Mouse (Mus musculus): Measurements from ENCODE around the gene E330034G19Rik. TPM values are rescaled to one million over a fixed set of nuclear protein-coding genes. Genes with fewer than 3 reads are reported as not detected.

The E330034G19Rik gene
- total and polyA plus RNA-seq, 2 experiments from 2014 or later, result 0.11 TPM; not detected in 1

- Histone ChIP-seq H3K4me3 (ENCODE audit: low read depth, low read length) (no peak overlapping the region), H3K27me3 (ENCODE audit: insufficient read depth, low read length) (no peaks in the 10 kb centered on the region), H3K4me1 (ENCODE audit: insufficient read depth, low read length) (0 out of 2 replicates have a peak, but pooled peaks cover 4% of the 10 kb centered on the region), H3K4me2 (ENCODE audit: low read depth, low read length, poor library complexity, severe bottlenecking) (no peak overlapping the region), H3K36me3 (ENCODE audit: insufficient read depth, low read length) (no peaks in the 10 kb centered on the region), H3K27ac (ENCODE audit: low read depth, low read length) (no peak overlapping the region), H3K9ac (replicated peaks; ENCODE audit: low read length, poor library complexity, severe bottlenecking) (no peak overlapping the region), H3K9me3 (ENCODE audit: low read length) (no peaks in the 10 kb centered on the region)
- TF ChIP-seq CTCF (IDR thresholded peaks at IDR 0.05), result peak; percentile 88
- DNase-seq (ENCODE audit: low spot score) (peak; percentile 61), ATAC-seq (ENCODE audit: low FRiP score) (no peak)
- WGBS, result 48% methylated on average over 2 of the region's 2 CpGs
Measured at GRCm38 (mm10) chr14:24273575-24273974, 19.4 kb upstream of the E330034G19Rik start.

GRCm38 (mm10) chr14:24275534-24275933 is 17.5 kb upstream of the E330034G19Rik start:
- WGBS, result 52% methylated on average over 2 of the region's 2 CpGs

GRCm38 (mm10) chr14:24281278-24281677 is 11.7 kb upstream of the E330034G19Rik start:
- Histone ChIP-seq H3K9ac (replicated peaks; ENCODE audit: low read length, poor library complexity, severe bottlenecking) (no peak overlapping the region), H3K36me3 (ENCODE audit: insufficient read depth, low read length) (no peaks in the 10 kb centered on the region), H3K4me3 (ENCODE audit: low read depth, low read length) (no peak overlapping the region), H3K4me2 (ENCODE audit: low read depth, low read length, poor library complexity, severe bottlenecking) (no peak overlapping the region), H3K4me1 (ENCODE audit: insufficient read depth, low read length) (no peaks in the 10 kb centered on the region), H3K27ac (ENCODE audit: low read depth, low read length) (no peak overlapping the region), H3K27me3 (ENCODE audit: insufficient read depth, low read length) (no peaks in the 10 kb centered on the region), H3K9me3 (ENCODE audit: low read length) (no peaks in the 10 kb centered on the region)
- TF ChIP-seq CTCF (IDR thresholded peaks at IDR 0.05), result no peak
- WGBS, result 69% methylated on average over 4 of the region's 4 CpGs
- ATAC-seq (ENCODE audit: low FRiP score) (no peak), DNase-seq (ENCODE audit: low spot score) (no peak)

More at GRCm38 (mm10) chr14:24275534-24275933, 17.5 kb upstream of the E330034G19Rik start:
- no peaks in the 10 kb centered on the region for H3K9me3 ChIP-seq (ENCODE audit: low read length)
- no peak overlapping the region for H3K9ac ChIP-seq (replicated peaks; ENCODE audit: low read length, poor library complexity, severe bottlenecking)
- no peaks in the 10 kb centered on the region for H3K4me1 ChIP-seq (ENCODE audit: insufficient read depth, low read length)
- ATAC-seq (ENCODE audit: low FRiP score) (peak; percentile 73; the same call in 1 of the 2 replicates), DNase-seq (ENCODE audit: low spot score) (peak; percentile 79)
- H3K27ac ChIP-seq (ENCODE audit: low read depth, low read length), result no peak overlapping the region
- no peaks in the 10 kb centered on the region for H3K36me3 ChIP-seq (ENCODE audit: insufficient read depth, low read length)
- TF ChIP-seq CTCF (IDR thresholded peaks at IDR 0.05), result peak; percentile 64
- H3K4me3 ChIP-seq (ENCODE audit: low read depth, low read length), result no peak overlapping the region
- no peak overlapping the region for H3K4me2 ChIP-seq (ENCODE audit: low read depth, low read length, poor library complexity, severe bottlenecking)
- H3K27me3 ChIP-seq (ENCODE audit: insufficient read depth, low read length), result no peaks in the 10 kb centered on the region

- Histone ChIP-seq H3K27ac (ENCODE audit: low read depth, low read length) (no peak overlapping the region), H3K9ac (replicated peaks; ENCODE audit: low read length, poor library complexity, severe bottlenecking) (no peak overlapping the region), H3K27me3 (ENCODE audit: insufficient read depth, low read length) (no peaks in the 10 kb centered on the region), H3K9me3 (ENCODE audit: low read length) (no peaks in the 10 kb centered on the region), H3K4me1 (ENCODE audit: insufficient read depth, low read length) (no peaks in the 10 kb centered on the region), H3K4me3 (ENCODE audit: low read depth, low read length) (no peak overlapping the region), H3K36me3 (ENCODE audit: insufficient read depth, low read length) (no peaks in the 10 kb centered on the region), H3K4me2 (ENCODE audit: low read depth, low read length, poor library complexity, severe bottlenecking) (no peak overlapping the region)
- ATAC-seq (ENCODE audit: low FRiP score), result no peak
- 81% methylated on average over 3 of the region's 3 CpGs for WGBS
- TF ChIP-seq CTCF (IDR thresholded peaks at IDR 0.05), result no peak
- no peak for DNase-seq (ENCODE audit: low spot score)
Measured at GRCm38 (mm10) chr14:24282276-24282675, 10.7 kb upstream of the E330034G19Rik start.

- H3K27me3 ChIP-seq (ENCODE audit: insufficient read depth, low read length), result no peaks in the 10 kb centered on the region
- DNase-seq (ENCODE audit: low spot score) (no peak), ATAC-seq (ENCODE audit: low FRiP score) (no peak)
- no peak overlapping the region for H3K27ac ChIP-seq (ENCODE audit: low read depth, low read length)
- H3K9me3 ChIP-seq (ENCODE audit: low read length), result no peaks in the 10 kb centered on the region
- H3K4me2 ChIP-seq (ENCODE audit: low read depth, low read length, poor library complexity, severe bottlenecking), result no peak overlapping the region
- no peaks in the 10 kb centered on the region for H3K4me1 ChIP-seq (ENCODE audit: insufficient read depth, low read length)
- H3K9ac ChIP-seq (replicated peaks; ENCODE audit: low read length, poor library complexity, severe bottlenecking), result no peak overlapping the region
- no peak overlapping the region for H3K4me3 ChIP-seq (ENCODE audit: low read depth, low read length)
- 54% methylated on average over 4 of the region's 4 CpGs for WGBS
- TF ChIP-seq CTCF (IDR thresholded peaks at IDR 0.05), result no peak
- H3K36me3 ChIP-seq (ENCODE audit: insufficient read depth, low read length), result no peaks in the 10 kb centered on the region
Measured at GRCm38 (mm10) chr14:24286136-24286535, 6.9 kb upstream of the E330034G19Rik start.

GRCm38 (mm10) chr14:24290726-24291125 is 2.3 kb upstream of the E330034G19Rik start:
- DNase-seq (ENCODE audit: low spot score) (no peak), ATAC-seq (ENCODE audit: low FRiP score) (no peak)
- Histone ChIP-seq H3K27me3 (ENCODE audit: insufficient read depth, low read length) (no peaks in the 10 kb centered on the region), H3K27ac (ENCODE audit: low read depth, low read length) (no peak overlapping the region), H3K9me3 (ENCODE audit: low read length) (no peaks in the 10 kb centered on the region), H3K4me1 (ENCODE audit: insufficient read depth, low read length) (no peaks in the 10 kb centered on the region), H3K9ac (replicated peaks; ENCODE audit: low read length, poor library complexity, severe bottlenecking) (no peak overlapping the region), H3K4me2 (ENCODE audit: low read depth, low read length, poor library complexity, severe bottlenecking) (no peak overlapping the region), H3K4me3 (ENCODE audit: low read depth, low read length) (no peak overlapping the region), H3K36me3 (ENCODE audit: insufficient read depth, low read length) (no peaks in the 10 kb centered on the region)
- no peak for TF ChIP-seq CTCF (IDR thresholded peaks at IDR 0.05)
